Mouse (Mus musculus): ENCODE data around the gene Pnpla5. TPM values are rescaled to one million over a fixed set of nuclear protein-coding genes. Genes with fewer than 3 reads are reported as not detected.
"Not testable (repeated sequence)": the region's sequence is repeated elsewhere in the genome, so short reads cannot be mapped to it uniquely, and the experiment has no call there.

Gene Pnpla5
- polyA plus RNA-seq (2012) = not detected in 2 replicates

GRCm38 (mm10) chr15:84123075-84123474, at the start of gene Pnpla5:
Gene Pnpla5 (minus strand): TSS chr15:84123175.
- no peak for TF ChIP-seq TAL1 (IDR thresholded peaks at IDR 0.05; ENCODE audit: low read length)
- TF ChIP-seq GATA1 (IDR thresholded peaks at IDR 0.05; ENCODE audit: low read length) = no peak
- Histone ChIP-seq H3K4me1 (ENCODE audit: control insufficient read depth) (no peaks in the 10 kb centered on the region), H3K36me3 (ENCODE audit: control insufficient read depth) (no peaks in the 10 kb centered on the region), H3K9me3 (ENCODE audit: control insufficient read depth, low read length) (no peaks in the 10 kb centered on the region), H3K27me3 (ENCODE audit: control insufficient read depth) (no peaks in the 10 kb centered on the region), H3K4me3 (replicated peaks) (no peak within 1 kb of the TSS)

- H3K36me3 ChIP-seq (ENCODE audit: control insufficient read depth) = peaks cover 5% of the 10 kb centered on the region; the same call in 1 of the 2 replicates
- H3K4me3 ChIP-seq (replicated peaks) = no peak overlapping the region
- TF ChIP-seq TAL1 (IDR thresholded peaks at IDR 0.05; ENCODE audit: low read length) (no peak), GATA1 (IDR thresholded peaks at IDR 0.05; ENCODE audit: low read length) (no peak)
- no peaks in the 10 kb centered on the region for H3K9me3 ChIP-seq (ENCODE audit: control insufficient read depth, low read length)
- H3K27me3 ChIP-seq (ENCODE audit: control insufficient read depth) = peaks cover 32% of the 10 kb centered on the region
- peaks cover 13% of the 10 kb centered on the region for H3K4me1 ChIP-seq (ENCODE audit: control insufficient read depth)
Measured at GRCm38 (mm10) chr15:84171166-84171565, 48.2 kb upstream of the Pnpla5 start.

GRCm38 (mm10) chr15:84169511-84169910, 46.5 kb upstream of the Pnpla5 start:
- TF ChIP-seq GATA1 (IDR thresholded peaks at IDR 0.05; ENCODE audit: low read length) (no peak), TAL1 (IDR thresholded peaks at IDR 0.05; ENCODE audit: low read length) (no peak)
- H3K36me3 ChIP-seq (ENCODE audit: control insufficient read depth) = peaks cover 5% of the 10 kb centered on the region; the same call in 1 of the 2 replicates
- no peak overlapping the region for H3K4me3 ChIP-seq (replicated peaks)
- no peaks in the 10 kb centered on the region for H3K9me3 ChIP-seq (ENCODE audit: control insufficient read depth, low read length)
- peaks cover 13% of the 10 kb centered on the region for H3K4me1 ChIP-seq (ENCODE audit: control insufficient read depth)
- H3K27me3 ChIP-seq (ENCODE audit: control insufficient read depth) = peaks cover 32% of the 10 kb centered on the region

- H3K4me3 ChIP-seq (replicated peaks) = peak overlapping the region; percentile 55
Measured at GRCm38 (mm10) chr15:84168170-84169161, 45.5 kb upstream of the Pnpla5 start.

GRCm38 (mm10) chr15:84167600-84167999, 44.6 kb upstream of the Pnpla5 start, which contains the start of gene Pnpla3:
Gene Pnpla3 (plus strand): TSS chr15:84167837.
- TF ChIP-seq TAL1 (IDR thresholded peaks at IDR 0.05; ENCODE audit: low read length) = no peak
- TF ChIP-seq GATA1 (IDR thresholded peaks at IDR 0.05; ENCODE audit: low read length) = no peak
- peak within 1 kb of the TSS; percentile 55 for H3K4me3 ChIP-seq (replicated peaks)
- peaks cover 13% of the 10 kb centered on the region for H3K4me1 ChIP-seq (ENCODE audit: control insufficient read depth)
- H3K36me3 ChIP-seq (ENCODE audit: control insufficient read depth) = no peaks in the 10 kb centered on the region
- no peaks in the 10 kb centered on the region for H3K9me3 ChIP-seq (ENCODE audit: control insufficient read depth, low read length)
- H3K27me3 ChIP-seq (ENCODE audit: control insufficient read depth) = peaks cover 30% of the 10 kb centered on the region

More at GRCm38 (mm10) chr15:84168170-84169161, 45.5 kb upstream of the Pnpla5 start:
- no peaks in the 10 kb centered on the region for H3K36me3 ChIP-seq (ENCODE audit: control insufficient read depth)
- peaks cover 13% of the 10 kb centered on the region for H3K4me1 ChIP-seq (ENCODE audit: control insufficient read depth)
- H3K27me3 ChIP-seq (ENCODE audit: control insufficient read depth) = peaks cover 30% of the 10 kb centered on the region
- no peak for TF ChIP-seq GATA1 (IDR thresholded peaks at IDR 0.05; ENCODE audit: low read length)
- TF ChIP-seq TAL1 (IDR thresholded peaks at IDR 0.05; ENCODE audit: low read length) = no peak
- H3K9me3 ChIP-seq (ENCODE audit: control insufficient read depth, low read length) = no peaks in the 10 kb centered on the region

- TF ChIP-seq GATA1 (IDR thresholded peaks at IDR 0.05; ENCODE audit: low read length) = no peak
- no peak for TF ChIP-seq TAL1 (IDR thresholded peaks at IDR 0.05; ENCODE audit: low read length)
- Histone ChIP-seq H3K4me1 (ENCODE audit: control insufficient read depth) (peaks cover 13% of the 10 kb centered on the region), H3K27me3 (ENCODE audit: control insufficient read depth) (peaks cover 30% of the 10 kb centered on the region), H3K36me3 (ENCODE audit: control insufficient read depth) (no peaks in the 10 kb centered on the region), H3K9me3 (ENCODE audit: control insufficient read depth, low read length) (no peaks in the 10 kb centered on the region), H3K4me3 (replicated peaks) (no peak overlapping the region)
Measured at GRCm38 (mm10) chr15:84166818-84167217, 43.8 kb upstream of the Pnpla5 start.

- Histone ChIP-seq H3K27me3 (ENCODE audit: control insufficient read depth) (peaks cover 1% of the 10 kb centered on the region), H3K36me3 (ENCODE audit: control insufficient read depth) (no peaks in the 10 kb centered on the region), H3K4me1 (ENCODE audit: control insufficient read depth) (no peaks in the 10 kb centered on the region), H3K4me3 (replicated peaks) (no peak overlapping the region), H3K9me3 (ENCODE audit: control insufficient read depth, low read length) (no peaks in the 10 kb centered on the region)
- TF ChIP-seq GATA1 (IDR thresholded peaks at IDR 0.05; ENCODE audit: low read length) (no peak), TAL1 (IDR thresholded peaks at IDR 0.05; ENCODE audit: low read length) (no peak)
Measured at GRCm38 (mm10) chr15:84161871-84162270, 38.9 kb upstream of the Pnpla5 start.

- not testable (repeated sequence) for H3K36me3 ChIP-seq (ENCODE audit: control insufficient read depth); H3K4me3 ChIP-seq (replicated peaks); H3K9me3 ChIP-seq (ENCODE audit: control insufficient read depth, low read length); H3K27me3 ChIP-seq (ENCODE audit: control insufficient read depth); H3K4me1 ChIP-seq (ENCODE audit: control insufficient read depth)
Measured at GRCm38 (mm10) chr15:84157530-84157929, 34.6 kb upstream of the Pnpla5 start.

- TF ChIP-seq GATA1 (IDR thresholded peaks at IDR 0.05; ENCODE audit: low read length) (no peak), TAL1 (IDR thresholded peaks at IDR 0.05; ENCODE audit: low read length) (no peak)
- Histone ChIP-seq H3K36me3 (ENCODE audit: control insufficient read depth) (no peaks in the 10 kb centered on the region), H3K9me3 (ENCODE audit: control insufficient read depth, low read length) (no peaks in the 10 kb centered on the region), H3K4me1 (ENCODE audit: control insufficient read depth) (no peaks in the 10 kb centered on the region), H3K4me3 (replicated peaks) (no peak overlapping the region), H3K27me3 (ENCODE audit: control insufficient read depth) (no peaks in the 10 kb centered on the region)
Measured at GRCm38 (mm10) chr15:84156158-84156557, 33.2 kb upstream of the Pnpla5 start.
